Mouse (Mus musculus) kidney, embryonic 14.5 days (tissue): ENCODE results near the gene Apoc3. TPM values are rescaled to one million over a fixed set of nuclear protein-coding genes. Genes with fewer than 3 reads are reported as not detected.

ENCODE experiments used
- ATAC-seq: fragments of 200-750 bp; cut with Nextera tagmentation; 2 replicates; pipeline ENCODE4 v1.8.0; 2017; ENCODE audit warnings: moderate number of reproducible peaks, mild to moderate bottlenecking, moderate TSS enrichment, moderate library complexity; ENCODE audit not compliant: low FRiP score, low TSS enrichment
- H3K27ac ChIP-seq: fragments of 300-500 bp; sonication (generic); 2 replicates; pipeline ENCODE4 v1.5.1; 2014; ENCODE audit warnings: low read depth, mild to moderate bottlenecking, low read length, moderate library complexity, mixed read lengths
- H3K27me3 ChIP-seq: fragments of 300-500 bp; sonication (generic); 2 replicates; pipeline ENCODE4 v1.6.1; 2014; ENCODE audit warnings: mild to moderate bottlenecking, low read length; ENCODE audit not compliant: control insufficient read depth, insufficient read depth
- H3K36me3 ChIP-seq: fragments of 300-500 bp; sonication (generic); 2 replicates; pipeline ENCODE4 v1.6.1; 2014; ENCODE audit warnings: low read length, mixed read lengths; ENCODE audit not compliant: control insufficient read depth, insufficient read depth
- H3K4me1 ChIP-seq: fragments of 300-500 bp; sonication (generic); 2 replicates; pipeline ENCODE4 v1.6.1; 2014; ENCODE audit warnings: low read length, mixed read lengths; ENCODE audit not compliant: control insufficient read depth, insufficient read depth
- H3K4me2 ChIP-seq: fragments of 300-500 bp; sonication (generic); replicated peaks from 2 replicates; pipeline ENCODE4 v1.6.1; 2014; ENCODE audit warnings: low read depth, mild to moderate bottlenecking, low read length
- H3K4me3 ChIP-seq: fragments of 300-500 bp; sonication (generic); 2 replicates; pipeline ENCODE4 v1.5.1; 2014; ENCODE audit warnings: mild to moderate bottlenecking, low read length
- H3K9ac ChIP-seq: fragments of 300-500 bp; sonication (generic); 2 replicates; pipeline ENCODE4 v1.6.1; 2014; ENCODE audit warnings: low read depth, mild to moderate bottlenecking, low read length, moderate library complexity
- H3K9me3 ChIP-seq: fragments of 300-500 bp; sonication (generic); 2 replicates; pipeline ENCODE4 v1.6.1; 2016; ENCODE audit warnings: low read length; ENCODE audit not compliant: control insufficient read depth
- WGBS: fragments of 180-500 bp; shearing (Covaris S2); extraction: QIAGEN DNeasy Blood & Tissue Kit; methylation state at CpG from one replicate; pipeline ENCODE4 v1.1.7; 2014; 5-methylcytosine and 5-hydroxymethylcytosine counted together
- polyA plus RNA-seq: library from polyadenylated mRNA; unstranded; fragments of >200 nt; fragmentation: Nextera tagmentation; extraction: Ambion mirVana; gene quantifications from 2 replicates; pipeline ENCODE4 v1.2.1, GENCODE M21; 2014

Apoc3 gene
- polyA plus RNA-seq, 1 experiment from 2014 or later: not detected

DNA sequence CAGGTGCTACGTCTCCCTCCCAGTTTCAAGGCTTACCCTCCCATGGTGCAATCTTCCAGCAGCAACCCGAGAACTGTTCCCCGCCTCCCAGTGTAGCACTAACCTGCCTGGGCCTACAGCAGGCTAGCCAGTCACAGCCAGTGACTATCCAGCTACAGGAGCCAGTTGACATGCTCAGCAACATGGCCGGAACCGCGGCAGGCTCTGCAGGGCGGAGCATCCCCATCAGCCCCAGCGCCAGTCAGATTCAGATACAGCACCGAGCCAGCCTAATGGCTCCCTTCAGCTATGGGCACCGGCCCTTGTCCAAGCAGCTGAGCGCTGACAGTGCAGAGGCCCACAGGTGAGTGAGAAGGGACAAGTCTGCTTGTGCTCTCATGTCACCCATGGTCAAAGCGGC lies 25.0 kb downstream of the Apoc3 start:
- Histone ChIP-seq H3K27me3 (no peaks in the 10 kb centered on the region), H3K27ac (no peak overlapping the region), H3K4me3 (no peak overlapping the region), H3K36me3 (peaks cover 58% of the 10 kb centered on the region), H3K4me2 (no peak overlapping the region), H3K9ac (no peak overlapping the region), H3K4me1 (no peaks in the 10 kb centered on the region), H3K9me3 (no peaks in the 10 kb centered on the region)
- 93% methylated on average over 12 of the region's 12 CpGs for WGBS
- no peak for ATAC-seq

DNA sequence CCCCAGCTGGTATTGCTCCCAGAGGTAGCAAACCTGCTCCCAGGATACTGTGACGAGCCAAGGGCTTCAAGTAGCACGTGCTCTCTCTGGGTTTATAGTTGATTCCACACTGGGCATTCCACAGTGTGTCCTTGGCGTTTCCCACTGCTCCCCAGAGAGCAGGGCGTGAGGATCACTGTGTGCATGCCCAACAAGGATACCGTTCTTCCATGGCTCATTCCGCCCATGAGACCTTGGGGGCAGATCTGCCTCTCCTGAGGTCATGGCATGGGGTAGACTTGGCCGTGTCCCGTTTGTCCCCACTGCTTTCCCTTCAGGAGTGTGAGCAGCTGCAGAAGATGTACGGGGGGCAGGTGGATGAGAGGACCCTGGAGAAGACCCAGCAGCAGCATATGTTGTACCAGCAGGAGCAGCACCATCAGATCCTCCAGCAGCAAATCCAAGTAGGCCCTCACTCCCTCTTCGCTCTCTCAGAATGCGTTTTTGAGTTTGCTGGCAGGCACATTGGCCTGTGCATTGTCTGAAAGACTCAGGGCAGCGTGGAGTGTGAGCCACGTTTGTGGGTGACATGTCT lies 26.9 kb downstream of the Apoc3 start:
- no peak overlapping the region for H3K9ac ChIP-seq
- H3K36me3 ChIP-seq: peaks cover 63% of the 10 kb centered on the region
- no peak for ATAC-seq
- H3K27ac ChIP-seq: no peak overlapping the region
- no peaks in the 10 kb centered on the region for H3K9me3 ChIP-seq
- H3K4me1 ChIP-seq: no peaks in the 10 kb centered on the region
- no peak overlapping the region for H3K4me3 ChIP-seq
- WGBS: 89% methylated on average over 13 of the region's 13 CpGs
- no peak overlapping the region for H3K4me2 ChIP-seq
- no peaks in the 10 kb centered on the region for H3K27me3 ChIP-seq

DNA sequence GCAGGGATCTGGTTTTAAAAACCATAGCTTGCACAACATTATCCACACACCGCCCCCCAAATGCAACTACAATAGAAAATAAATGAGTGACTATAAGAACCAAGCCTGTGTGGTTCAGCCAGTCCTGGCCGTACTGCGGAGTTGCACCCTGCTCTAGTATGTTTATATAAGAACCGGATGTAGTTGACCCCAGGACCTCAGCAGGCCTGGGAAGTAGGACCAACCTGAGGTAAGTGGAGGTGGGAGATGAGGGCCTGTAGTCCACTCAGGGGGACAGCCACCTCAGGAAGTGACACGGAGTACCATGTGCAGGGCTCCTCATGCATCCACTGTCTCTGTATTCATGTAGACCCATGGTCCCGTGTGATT lies 28.0 kb downstream of the Apoc3 start:
- H3K9me3 ChIP-seq: no peaks in the 10 kb centered on the region
- no peaks in the 10 kb centered on the region for H3K4me1 ChIP-seq
- no peak overlapping the region for H3K9ac ChIP-seq
- 58% methylated on average over 6 of the region's 6 CpGs for WGBS
- H3K36me3 ChIP-seq: peaks cover 55% of the 10 kb centered on the region
- no peak overlapping the region for H3K4me2 ChIP-seq
- no peak overlapping the region for H3K27ac ChIP-seq
- no peaks in the 10 kb centered on the region for H3K27me3 ChIP-seq
- ATAC-seq: no peak
- H3K4me3 ChIP-seq: no peak overlapping the region

DNA sequence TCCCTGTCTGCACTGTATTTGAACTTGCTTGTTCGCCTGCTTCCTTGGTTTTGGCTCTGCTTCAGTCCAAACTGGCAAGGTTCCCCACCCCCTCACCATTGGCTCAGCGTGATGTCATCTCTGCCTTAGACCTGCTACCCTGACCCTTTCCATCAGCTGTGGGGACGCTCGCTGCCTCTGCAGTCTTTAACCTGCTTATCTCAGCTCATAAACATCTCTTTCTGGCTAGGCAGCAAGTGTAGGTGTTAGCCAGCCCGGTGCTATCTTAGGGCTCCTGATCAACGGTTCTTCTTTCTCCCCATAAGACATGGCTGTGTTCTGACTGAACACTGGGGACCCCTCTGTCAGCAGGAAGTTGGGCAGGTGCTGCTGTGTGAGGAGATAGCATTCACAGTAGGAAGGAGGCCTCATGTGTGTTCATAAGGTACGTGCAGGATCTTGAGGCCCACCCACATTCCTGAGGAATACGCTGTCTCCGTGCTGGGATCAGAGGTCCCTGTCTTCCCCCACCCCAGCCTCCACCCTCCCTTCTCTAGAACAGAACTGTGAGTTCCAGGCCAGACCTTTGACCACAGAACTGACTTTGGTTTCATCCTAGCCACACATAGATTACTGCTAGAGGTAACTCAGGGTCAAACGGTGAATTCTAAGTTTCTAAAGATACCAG lies 28.5 kb downstream of the Apoc3 start:
- ATAC-seq: no peak
- Histone ChIP-seq H3K36me3 (peaks cover 53% of the 10 kb centered on the region), H3K27me3 (no peaks in the 10 kb centered on the region), H3K9me3 (no peaks in the 10 kb centered on the region), H3K9ac (no peak overlapping the region), H3K4me1 (no peaks in the 10 kb centered on the region), H3K4me3 (no peak overlapping the region), H3K27ac (no peak overlapping the region), H3K4me2 (no peak overlapping the region)
- 63% methylated on average over 10 of the region's 10 CpGs for WGBS

DNA sequence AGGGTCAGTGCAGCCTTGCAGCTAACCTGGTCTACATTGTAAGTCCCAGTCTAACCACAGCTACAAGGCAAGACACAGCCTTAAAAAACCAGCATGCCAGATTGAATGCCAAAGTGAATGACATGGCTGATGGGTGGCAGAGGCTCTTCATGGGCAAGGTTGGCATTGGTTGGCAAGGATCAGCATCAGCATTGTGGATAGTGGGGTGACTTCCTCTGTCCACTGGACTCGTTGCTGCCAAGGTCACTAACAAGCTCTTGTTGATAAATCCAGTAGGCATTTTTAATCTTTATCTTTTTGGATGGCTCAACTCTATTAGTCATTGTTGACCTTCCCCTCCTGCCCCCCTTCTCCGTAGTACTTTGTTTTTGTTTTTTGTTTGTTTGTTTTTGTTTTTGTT lies 35.8 kb downstream of the Apoc3 start:
- Histone ChIP-seq H3K4me2 (no peak overlapping the region), H3K9me3 (no peaks in the 10 kb centered on the region), H3K4me1 (no peaks in the 10 kb centered on the region), H3K9ac (no peak overlapping the region), H3K27ac (no peak overlapping the region), H3K36me3 (peaks cover 51% of the 10 kb centered on the region), H3K4me3 (no peak overlapping the region), H3K27me3 (no peaks in the 10 kb centered on the region)
- no peak for ATAC-seq
- WGBS: 82% methylated on average over 2 of the region's 2 CpGs

DNA sequence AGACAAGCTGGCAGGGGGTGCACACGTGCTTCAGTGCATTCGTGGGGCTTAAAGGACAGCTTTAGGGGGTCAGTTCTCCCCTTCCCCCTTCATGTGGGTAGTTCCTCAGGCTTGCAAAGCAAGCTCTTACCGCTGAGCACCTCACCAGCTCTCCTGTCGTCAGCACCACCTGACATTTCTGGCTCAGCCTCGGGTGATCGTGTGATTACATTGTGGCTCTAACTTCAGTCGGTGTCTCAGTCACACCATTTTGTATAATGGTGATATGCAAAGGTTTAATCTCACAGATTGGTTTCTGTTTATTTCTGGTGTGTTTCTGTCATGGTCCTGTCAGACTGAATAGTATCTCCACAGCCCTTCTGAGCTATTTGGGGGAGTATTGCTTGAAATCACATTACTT lies 36.5 kb downstream of the Apoc3 start:
- ATAC-seq: no peak
- H3K36me3 ChIP-seq: peaks cover 48% of the 10 kb centered on the region

DNA sequence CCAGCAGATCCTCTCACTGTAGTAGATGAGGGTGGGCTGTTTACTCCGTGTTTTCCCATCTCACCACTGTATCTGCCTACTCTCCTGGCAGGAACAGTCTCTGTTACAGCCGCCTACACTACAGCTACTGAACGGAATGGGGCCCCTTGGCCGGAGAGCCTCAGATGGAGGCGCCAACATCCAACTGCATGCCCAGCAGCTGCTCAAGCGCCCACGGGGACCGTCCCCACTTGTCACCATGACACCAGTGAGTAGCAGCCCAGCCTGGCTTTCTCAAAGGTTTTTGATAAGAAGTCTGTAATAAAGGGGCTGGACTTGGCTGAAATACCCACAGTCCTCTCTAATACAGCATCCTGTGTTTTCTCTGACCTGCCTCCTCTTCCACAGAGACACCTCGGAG lies 37.0 kb downstream of the Apoc3 start:
- H3K4me3 ChIP-seq: no peak overlapping the region
- H3K9me3 ChIP-seq: no peaks in the 10 kb centered on the region
- ATAC-seq: no peak
- no peak overlapping the region for H3K4me2 ChIP-seq
- H3K27me3 ChIP-seq: no peaks in the 10 kb centered on the region
- H3K36me3 ChIP-seq: peaks cover 46% of the 10 kb centered on the region
- no peaks in the 10 kb centered on the region for H3K4me1 ChIP-seq
- 91% methylated on average over 9 of the region's 9 CpGs for whole genome bisulfite sequencing
- no peak overlapping the region for H3K9ac ChIP-seq
- H3K27ac ChIP-seq: no peak overlapping the region

More for the DNA sequence above, 36.5 kb downstream of the Apoc3 start:
- Histone ChIP-seq H3K4me2 (no peak overlapping the region), H3K27ac (no peak overlapping the region), H3K27me3 (no peaks in the 10 kb centered on the region), H3K9me3 (no peaks in the 10 kb centered on the region), H3K9ac (no peak overlapping the region), H3K4me3 (no peak overlapping the region), H3K4me1 (no peaks in the 10 kb centered on the region)
- 89% methylated on average over 7 of the region's 7 CpGs for WGBS

DNA sequence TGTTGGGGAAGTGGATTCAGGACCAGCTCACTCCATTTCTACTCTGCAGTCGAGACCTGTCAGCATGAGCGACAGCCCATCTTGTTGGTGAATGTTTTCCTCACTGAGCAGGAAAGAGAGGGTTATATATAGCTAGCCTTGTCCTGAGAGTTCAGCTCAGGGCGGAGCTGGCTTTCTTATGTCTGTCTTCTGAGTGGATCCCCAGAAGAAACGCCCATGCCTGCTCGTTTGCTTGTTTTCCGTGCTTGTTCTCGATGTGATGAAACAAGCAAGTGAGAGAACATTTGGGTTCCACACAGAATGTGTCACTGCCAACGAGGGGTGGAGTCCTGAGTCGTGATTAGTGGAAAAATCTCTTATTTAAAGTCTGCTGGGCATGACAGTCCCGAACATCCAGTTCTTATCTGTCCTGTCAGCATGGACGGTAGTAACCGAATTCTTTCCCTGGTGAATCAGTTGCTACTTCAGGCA lies 38.7 kb downstream of the Apoc3 start:
- Histone ChIP-seq H3K36me3 (peaks cover 41% of the 10 kb centered on the region), H3K9me3 (no peaks in the 10 kb centered on the region), H3K4me1 (no peaks in the 10 kb centered on the region), H3K4me2 (no peak overlapping the region), H3K4me3 (no peak overlapping the region), H3K27ac (no peak overlapping the region), H3K27me3 (no peaks in the 10 kb centered on the region), H3K9ac (no peak overlapping the region)
- no peak for ATAC-seq
- WGBS: 74% methylated on average over 12 of the region's 12 CpGs

DNA sequence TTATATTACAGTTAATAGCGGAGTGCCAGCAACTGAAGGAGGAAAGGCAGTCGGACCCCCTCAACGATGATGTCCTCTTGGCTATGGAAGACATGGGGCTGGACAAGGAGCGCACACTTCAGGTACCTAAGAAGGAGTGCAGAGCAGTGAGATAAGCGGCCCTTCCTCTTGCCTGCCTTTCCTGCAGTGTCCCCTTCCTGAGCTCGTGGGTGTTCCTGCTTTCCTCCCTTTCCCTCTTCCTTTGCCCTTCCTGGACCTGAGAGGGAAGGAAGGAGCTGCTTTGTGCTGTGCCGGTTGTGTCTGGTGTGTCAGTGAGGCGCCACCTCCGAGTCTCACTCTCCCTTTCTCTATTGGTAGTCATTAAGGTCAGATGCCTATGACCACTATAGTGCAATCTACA lies 40.6 kb downstream of the Apoc3 start:
- H3K36me3 ChIP-seq: peaks cover 32% of the 10 kb centered on the region
- 79% methylated on average over 9 of the region's 9 CpGs for WGBS

More for the DNA sequence above, 40.6 kb downstream of the Apoc3 start:
- Histone ChIP-seq H3K27me3 (no peaks in the 10 kb centered on the region), H3K9me3 (no peaks in the 10 kb centered on the region), H3K4me2 (no peak overlapping the region), H3K4me3 (no peak overlapping the region), H3K4me1 (no peaks in the 10 kb centered on the region), H3K27ac (no peak overlapping the region), H3K9ac (no peak overlapping the region)
- no peak for ATAC-seq
